Mouse (Mus musculus): ENCODE data around the gene Gm40460. TPM values are rescaled to one million over a fixed set of nuclear protein-coding genes. Genes with fewer than 3 reads are reported as not detected.
"Not testable (repeated sequence)": the region's sequence is repeated elsewhere in the genome, so short reads cannot be mapped to it uniquely, and the experiment has no call there.

Gene Gm40460
- total RNA-seq (2021), result not detected
- long read RNA-seq, experiment 1, result 0 reads
- long read RNA-seq, experiment 2, result 0 reads

DNA sequence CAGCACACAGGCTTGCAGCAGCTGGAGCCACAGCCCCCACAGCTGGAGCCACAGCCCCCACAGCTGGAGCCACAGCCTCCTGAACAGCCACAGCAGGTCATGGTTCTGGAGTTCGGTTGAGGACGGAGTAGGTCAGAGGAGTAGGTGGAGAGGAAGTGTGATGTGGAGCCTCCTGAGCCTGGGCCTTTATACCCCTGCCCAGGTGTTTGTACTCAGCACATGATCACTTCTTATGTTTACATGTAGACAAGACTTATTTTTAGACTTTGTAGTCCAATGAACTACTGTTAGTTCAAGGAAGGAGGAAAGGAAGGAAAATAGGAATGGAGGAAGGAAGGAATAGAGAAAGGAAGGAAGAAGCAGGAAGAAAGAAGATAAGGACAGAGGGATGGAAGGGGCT lies at the start of gene Gm40460:
TSS of gene Gm40460 (minus strand) at position 101 of the 400 bp plus-strand sequence.
- no peak for DNase-seq (ENCODE audit: low spot score in 2 of 2)
- TF ChIP-seq CTCF (conservative IDR thresholded peaks at IDR 0.05), result no peak
- no peak within 1 kb of the TSS for H3K27ac ChIP-seq
- no peak within 1 kb of the TSS for H3K4me3 ChIP-seq

DNA sequence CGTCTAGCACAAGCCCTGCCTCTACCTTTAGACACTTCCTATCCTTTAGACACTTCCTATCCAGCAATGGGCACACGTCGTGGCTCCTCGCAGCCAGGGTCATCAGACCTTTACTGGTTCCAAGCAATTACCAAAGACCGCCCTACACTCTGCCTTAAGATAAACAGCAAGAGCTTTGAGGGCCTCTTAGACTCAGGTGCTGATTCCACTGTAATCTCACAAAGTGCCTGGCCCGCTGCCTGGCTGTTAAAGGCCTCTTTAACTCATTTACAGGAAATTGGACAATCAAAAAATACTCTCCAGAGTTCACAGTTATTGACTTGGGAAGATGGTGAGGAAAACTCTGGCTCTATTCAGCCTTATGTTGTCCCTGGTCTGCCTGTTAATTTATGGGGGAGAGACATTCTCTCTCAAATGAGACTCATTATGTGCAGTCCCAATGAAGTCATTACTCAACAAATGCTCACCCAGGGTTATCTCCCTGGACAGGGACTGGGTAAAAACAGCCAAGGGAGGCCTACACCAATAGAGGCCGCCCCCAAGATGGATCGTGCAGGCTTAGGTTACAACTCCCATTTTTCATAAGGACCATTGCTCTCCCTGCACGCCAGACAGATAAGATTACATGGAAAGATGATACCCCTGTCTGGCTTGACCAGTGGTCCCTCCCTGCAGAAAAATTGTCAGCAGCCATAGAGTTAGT lies 45.2 kb upstream of the Gm40460 start:
- not testable (repeated sequence) for H3K27ac ChIP-seq; DNase-seq (ENCODE audit: low spot score in 2 of 2); H3K4me3 ChIP-seq

GRCm38 (mm10) chr7:142285130-142285835 lies 44.4 kb upstream of the Gm40460 start:
- Histone ChIP-seq H3K4me3 (peak overlapping the region; percentile 79), H3K27ac (no peak overlapping the region)
- TF ChIP-seq CTCF (conservative IDR thresholded peaks at IDR 0.05), result no peak; the same call in 1 of the 2 replicates
- peak; percentile 5 to 12 for DNase-seq (ENCODE audit: low spot score in 2 of 2)

- peak; percentile 90 to 93 for DNase-seq (ENCODE audit: low spot score in 2 of 2)
Observed at GRCm38 (mm10) chr7:142284615-142285080, 43.8 kb upstream of the Gm40460 start.

GRCm38 (mm10) chr7:142284023-142284591 lies 43.2 kb upstream of the Gm40460 start:
- H3K4me3 ChIP-seq, result peak overlapping the region; percentile 79
- TF ChIP-seq CTCF (conservative IDR thresholded peaks at IDR 0.05), result peak; percentile 54
- H3K27ac ChIP-seq, result peak overlapping the region; percentile 52
- DNase-seq (ENCODE audit: low spot score in 2 of 2), result peak; percentile 11 to 13

More at GRCm38 (mm10) chr7:142284615-142285080, 43.8 kb upstream of the Gm40460 start:
- Histone ChIP-seq H3K27ac (peak overlapping the region; percentile 52), H3K4me3 (peak overlapping the region; percentile 79)
- peak; percentile 79 for TF ChIP-seq CTCF (conservative IDR thresholded peaks at IDR 0.05)

GRCm38 (mm10) chr7:142282847-142283246 lies 42.0 kb upstream of the Gm40460 start:
- DNase-seq (ENCODE audit: low spot score in 2 of 2); H3K27ac ChIP-seq; H3K4me3 ChIP-seq: not testable (repeated sequence)

- H3K4me3 ChIP-seq; H3K27ac ChIP-seq; DNase-seq (ENCODE audit: low spot score in 2 of 2): not testable (repeated sequence)
- peak; percentile 37 for TF ChIP-seq CTCF (conservative IDR thresholded peaks at IDR 0.05)
Observed at GRCm38 (mm10) chr7:142279291-142279690, 38.4 kb upstream of the Gm40460 start.

GRCm38 (mm10) chr7:142278183-142278582 lies 37.3 kb upstream of the Gm40460 start:
- peak; percentile 30 to 74 for DNase-seq (ENCODE audit: low spot score in 2 of 2)
- H3K27ac ChIP-seq, H3K4me3 ChIP-seq: not testable (repeated sequence)
- peak; percentile 73 for TF ChIP-seq CTCF (conservative IDR thresholded peaks at IDR 0.05)

DNA sequence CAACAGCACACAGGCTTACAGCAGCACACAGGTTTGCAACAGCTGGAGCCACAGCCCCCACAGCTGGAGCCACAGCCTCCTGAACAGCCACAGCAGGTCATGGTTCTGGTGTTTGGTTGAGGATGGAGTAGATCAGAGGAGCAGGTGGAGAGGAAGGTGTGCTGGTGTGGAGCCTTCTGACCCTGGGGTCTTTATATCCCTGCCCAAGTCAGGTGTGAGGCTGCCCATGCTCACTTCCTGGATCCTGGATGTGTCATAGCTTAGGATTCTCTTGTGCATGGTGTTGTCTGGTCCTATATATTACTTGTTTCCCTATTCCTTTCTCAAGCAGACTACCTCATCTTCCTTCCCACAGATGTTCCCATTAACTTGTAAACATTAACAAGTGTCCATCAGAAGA lies 33.4 kb upstream of the Gm40460 start, which contains the start of gene Gm4559:
TSS of gene Gm4559 (minus strand) at position 101 of the 400 bp plus-strand sequence.
- not testable (repeated sequence) for H3K27ac ChIP-seq; H3K4me3 ChIP-seq; DNase-seq (ENCODE audit: low spot score in 2 of 2)

DNA sequence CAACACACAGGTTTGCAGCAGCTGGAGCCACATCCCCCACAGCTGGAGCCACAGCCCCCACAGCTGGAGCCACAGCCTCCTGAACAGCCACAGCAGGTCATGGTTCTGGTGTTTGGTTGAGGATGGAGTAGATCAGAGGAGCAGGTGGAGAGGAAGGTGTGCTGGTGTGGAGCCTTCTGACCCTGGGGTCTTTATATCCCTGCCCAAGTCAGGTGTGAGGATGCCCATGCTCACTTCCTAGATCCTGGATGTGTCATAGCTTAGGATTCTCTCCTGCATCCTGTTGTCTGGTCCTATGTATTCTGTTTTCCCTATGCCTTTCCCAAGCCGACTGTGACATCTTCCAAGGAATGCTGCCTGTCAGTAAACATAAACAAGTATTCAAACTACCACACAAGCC lies 17.4 kb upstream of the Gm40460 start, which contains the start of gene Gm2431:
TSS of gene Gm2431 (minus strand) at position 101 of the 400 bp plus-strand sequence.
- not testable (repeated sequence) for DNase-seq (ENCODE audit: low spot score in 2 of 2); H3K4me3 ChIP-seq; H3K27ac ChIP-seq

DNA sequence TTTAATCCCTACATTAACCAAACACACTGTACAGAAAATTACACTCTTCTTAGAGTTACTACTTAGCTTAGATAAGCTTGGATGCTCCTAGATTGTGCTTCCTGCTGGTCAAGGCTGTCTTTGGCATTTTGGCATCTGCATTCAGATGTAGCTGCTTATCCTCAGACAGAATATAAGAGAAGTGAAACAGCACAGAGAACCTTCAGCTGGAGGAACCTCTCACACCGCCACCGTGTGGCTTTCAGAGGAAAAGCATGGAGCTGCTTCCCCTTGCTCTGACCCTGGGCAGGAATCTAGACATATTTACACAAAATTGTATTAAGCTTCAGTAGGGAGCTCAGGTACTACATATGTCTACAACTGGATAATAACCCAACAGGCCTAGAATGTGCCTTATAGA lies 14.6 kb upstream of the Gm40460 start:
- TF ChIP-seq CTCF (conservative IDR thresholded peaks at IDR 0.05), result peak; percentile 87
- Histone ChIP-seq H3K27ac (no peak overlapping the region), H3K4me3 (no peak overlapping the region)
- peak; percentile 4 to 56 for DNase-seq (ENCODE audit: low spot score in 2 of 2)

GRCm38 (mm10) chr7:142249824-142250223 lies 8.9 kb upstream of the Gm40460 start:
- TF ChIP-seq CTCF (conservative IDR thresholded peaks at IDR 0.05), result peak; percentile 78
- Histone ChIP-seq H3K27ac (no peak overlapping the region), H3K4me3 (no peak overlapping the region)
- DNase-seq (ENCODE audit: low spot score in 2 of 2), result peak; percentile 25 to 52

GRCm38 (mm10) chr7:142231540-142231939 lies 9.3 kb downstream of the Gm40460 start:
- no peak overlapping the region for H3K4me3 ChIP-seq
- TF ChIP-seq CTCF (conservative IDR thresholded peaks at IDR 0.05), result no peak
- no peak overlapping the region for H3K27ac ChIP-seq
- DNase-seq (ENCODE audit: low spot score in 2 of 2), result no peak

DNA sequence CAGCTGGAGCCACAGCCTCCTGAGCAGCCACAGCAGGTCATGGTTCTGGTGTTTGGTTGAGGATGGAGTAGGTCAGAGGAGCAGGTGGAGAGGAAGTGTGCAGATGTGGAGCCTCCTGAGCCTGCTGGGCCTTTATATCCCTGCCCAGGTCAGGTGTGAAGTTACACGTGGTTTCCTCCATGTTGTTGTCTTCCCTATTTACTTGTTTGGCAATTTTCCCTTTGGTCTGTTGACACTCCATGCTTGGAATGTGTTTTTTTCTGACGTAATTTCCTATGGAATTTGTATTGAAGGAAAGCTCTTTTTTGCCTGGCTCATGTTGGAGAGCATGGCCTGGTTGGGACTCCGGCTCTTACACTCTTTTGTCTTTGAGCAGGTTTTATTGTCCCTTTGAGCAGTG lies 11.0 kb downstream of the Gm40460 start, which contains the start of gene Krtap5-5:
TSS of gene Krtap5-5 (minus strand) at position 101 of the 400 bp plus-strand sequence.
- H3K4me3 ChIP-seq; H3K27ac ChIP-seq; DNase-seq (ENCODE audit: low spot score in 2 of 2): not testable (repeated sequence)

All from layer of hippocampus, adult 2 months (tissue).